Mouse (Mus musculus) MEL (cell line): ENCODE data around the gene Lrrc26.

Source experiments
- BHLHE40 ChIP-seq: IDR thresholded peaks from 2 replicates; pipeline ENCODE4 v1.6.1; 2012; ENCODE audit warnings: low read depth, mild to moderate bottlenecking, inconsistent platforms, low read length, improper control_type of control experiment, borderline replicate concordance
- CHD1 ChIP-seq: IDR thresholded peaks from 2 replicates; pipeline ENCODE4 v1.6.1; 2012; ENCODE audit warnings: low read depth, mild to moderate bottlenecking, inconsistent platforms, low read length, improper control_type of control experiment
- CTCF ChIP-seq, 3 experiments: IDR thresholded peaks in 2 of 3; conservative IDR thresholded peaks in 1 of 3; 2 replicates each; pipeline ENCODE4 v1.5.1; 2011 to 2012; ENCODE audit warnings: low read length in 3 of 3, low read depth in 2 of 3, mild to moderate bottlenecking in 2 of 3, improper control_type of control experiment in 1 of 3, inconsistent platforms in 1 of 3, mixed read lengths in 1 of 3, moderate library complexity in 1 of 3; ENCODE audit not compliant: control insufficient read depth in 1 of 3, insufficient read depth in 1 of 3, poor library complexity in 1 of 3, severe bottlenecking in 1 of 3
- ETS1 ChIP-seq: IDR thresholded peaks from 2 replicates; pipeline ENCODE4 v1.6.1; 2012; ENCODE audit warnings: low read depth, mild to moderate bottlenecking, inconsistent platforms, low read length, improper control_type of control experiment, moderate library complexity
- MAX ChIP-seq: IDR thresholded peaks from 2 replicates; pipeline ENCODE4 v1.6.1; 2011; ENCODE audit warnings: low read length, improper control_type of control experiment
- MAZ ChIP-seq: IDR thresholded peaks from 2 replicates; pipeline ENCODE4 v1.6.1; 2012; ENCODE audit warnings: low read depth, mild to moderate bottlenecking, inconsistent platforms, low read length, improper control_type of control experiment
- MEF2A ChIP-seq: IDR thresholded peaks from 2 replicates; pipeline ENCODE4 v1.6.1; 2014; ENCODE audit warnings: low read depth, mild to moderate bottlenecking, inconsistent platforms, low read length, improper control_type of control experiment; ENCODE audit not compliant: poor library complexity, insufficient replicate concordance, severe bottlenecking; ENCODE audit errors: extremely low read depth
- MYB ChIP-seq: IDR thresholded peaks from 2 replicates; pipeline ENCODE4 v1.6.1; 2011; ENCODE audit warnings: mild to moderate bottlenecking, low read depth, low read length, improper control_type of control experiment
- NRF1 ChIP-seq: IDR thresholded peaks from 2 replicates; pipeline ENCODE4 v1.6.1; 2014; ENCODE audit warnings: low read depth, mild to moderate bottlenecking, inconsistent platforms, low read length, improper control_type of control experiment, moderate library complexity; ENCODE audit not compliant: poor library complexity, insufficient read depth, severe bottlenecking
- TAL1 ChIP-seq: IDR thresholded peaks from 2 replicates; pipeline ENCODE4 v1.6.1; 2012; ENCODE audit warnings: mild to moderate bottlenecking, inconsistent platforms, low read length, moderate library complexity, mixed read lengths
- ZC3H11A ChIP-seq: IDR thresholded peaks from 2 replicates; pipeline ENCODE4 v1.6.1; 2012; ENCODE audit warnings: low read depth, mild to moderate bottlenecking, inconsistent platforms, low read length, improper control_type of control experiment

DNA sequence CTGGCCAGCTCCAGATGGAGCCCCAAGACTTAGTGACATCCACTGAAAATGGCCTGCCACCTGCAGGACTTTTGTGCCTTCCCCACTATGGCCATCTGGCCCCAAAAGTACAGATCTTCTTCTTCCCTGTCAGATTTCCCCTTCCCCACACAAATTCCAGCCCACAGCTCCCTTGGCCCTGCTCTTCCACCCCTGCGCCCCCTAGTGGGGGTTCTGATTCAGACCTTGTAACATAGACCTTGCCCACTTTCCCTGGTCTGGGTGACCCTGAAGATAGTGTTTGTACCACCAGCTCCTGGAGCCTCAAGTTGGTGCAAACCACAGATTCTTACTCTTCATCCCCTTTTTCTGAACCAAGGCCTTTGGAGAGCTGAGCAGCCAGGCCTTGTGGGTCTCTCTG lies 3.1 kb downstream of the Lrrc26 start:
- TF ChIP-seq MAX, result no peak
- TF ChIP-seq ZC3H11A, result peak; percentile 54
- TF ChIP-seq MAZ, result no peak
- no peak for TF ChIP-seq ETS1
- TF ChIP-seq CTCF (IDR thresholded peaks at IDR 0.05 in 2 of 3, conservative IDR thresholded peaks at IDR 0.05 in 1 of 3; ENCODE audit: control insufficient read depth in 1 of 3, insufficient read depth in 1 of 3, low read depth in 2 of 3, low read length in 3 of 3, poor library complexity in 1 of 3, severe bottlenecking in 1 of 3), result peak; percentile 90 to 95 (median 91)
- no peak for TF ChIP-seq MYB
- no peak for TF ChIP-seq MEF2A
- no peak for TF ChIP-seq TAL1
- TF ChIP-seq NRF1, result no peak
- TF ChIP-seq BHLHE40, result no peak
- TF ChIP-seq CHD1, result no peak
